Mouse (Mus musculus): ENCODE data around the gene Phpt1. TPM values are rescaled to one million over a fixed set of nuclear protein-coding genes. Genes with fewer than 3 reads are reported as not detected.

Gene Phpt1
- polyA plus RNA-seq (2012; rRNA removed), result 176 and 186 TPM in 2 replicates

- H3K4me1 ChIP-seq (ENCODE audit: control insufficient read depth, insufficient read depth, low read length), result peaks cover 48% of the 10 kb centered on the region
- TF ChIP-seq POLR2A (IDR thresholded peaks at IDR 0.05; ENCODE audit: borderline replicate concordance, insufficient read depth, low read length), result peak; percentile 50; the same call in 1 of the 2 replicates
- TF ChIP-seq CTCF (IDR thresholded peaks at IDR 0.05; ENCODE audit: borderline replicate concordance, insufficient read depth, low read depth, low read length), result no peak
- H3K4me3 ChIP-seq (replicated peaks; ENCODE audit: insufficient read depth, low read depth, low read length), result peak within 1 kb of the TSS; percentile 90
- H3K27me3 ChIP-seq (ENCODE audit: control insufficient read depth, insufficient read depth, low read length), result no peaks in the 10 kb centered on the region
- DNase-seq, result peak; percentile 97
- under 1% methylated on average over 44 of the region's 45 CpGs for WGBS
- H3K27ac ChIP-seq (ENCODE audit: insufficient read depth, low read length), result peak within 1 kb of the TSS; percentile 73
Observed at GRCm38 (mm10) chr2:25574579-25575431, at the start of gene Phpt1, which contains the start of gene Mamdc4. Gene Phpt1 (minus strand): TSS chr2:25575224. Gene Mamdc4 (minus strand): TSS chr2:25574845.

- peak; percentile 92 to 95 for DNase-seq
- H3K27me3 ChIP-seq (ENCODE audit: control insufficient read depth, insufficient read depth, low read length), result no peaks in the 10 kb centered on the region
- 2% methylated on average over 34 of the region's 34 CpGs for WGBS
- peak within 1 kb of the TSS; percentile 86 for H3K27ac ChIP-seq (ENCODE audit: insufficient read depth, low read length)
- H3K4me1 ChIP-seq (ENCODE audit: control insufficient read depth, insufficient read depth, low read length), result peaks cover 11% of the 10 kb centered on the region
- peak within 1 kb of the TSS; percentile 86 for H3K4me3 ChIP-seq (replicated peaks; ENCODE audit: insufficient read depth, low read depth, low read length)
- TF ChIP-seq CTCF (IDR thresholded peaks at IDR 0.05; ENCODE audit: borderline replicate concordance, insufficient read depth, low read depth, low read length), result peak; percentile 87
- peak; percentile 78; the same call in 1 of the 2 replicates for TF ChIP-seq POLR2A (IDR thresholded peaks at IDR 0.05; ENCODE audit: borderline replicate concordance, insufficient read depth, low read length)
Observed at GRCm38 (mm10) chr2:25621229-25622200, 46.5 kb upstream of the Phpt1 start, which contains the start of gene Tmem141. Gene Tmem141 (minus strand): TSS chr2:25622005.

GRCm38 (mm10) chr2:25620852-25621228 is 45.8 kb upstream of the Phpt1 start:
- H3K4me3 ChIP-seq (replicated peaks; ENCODE audit: insufficient read depth, low read depth, low read length), result peak overlapping the region; percentile 86
- peak overlapping the region; percentile 25 for H3K27ac ChIP-seq (ENCODE audit: insufficient read depth, low read length)
- TF ChIP-seq POLR2A (IDR thresholded peaks at IDR 0.05; ENCODE audit: borderline replicate concordance, insufficient read depth, low read length) (no peak), CTCF (IDR thresholded peaks at IDR 0.05; ENCODE audit: borderline replicate concordance, insufficient read depth, low read depth, low read length) (no peak)
- DNase-seq, result no peak
- no peaks in the 10 kb centered on the region for H3K27me3 ChIP-seq (ENCODE audit: control insufficient read depth, insufficient read depth, low read length)
- peaks cover 11% of the 10 kb centered on the region for H3K4me1 ChIP-seq (ENCODE audit: control insufficient read depth, insufficient read depth, low read length)
- WGBS, result 19% methylated on average over 4 of the region's 4 CpGs

GRCm38 (mm10) chr2:25620386-25620785 is 45.4 kb upstream of the Phpt1 start:
- no peak for TF ChIP-seq POLR2A (IDR thresholded peaks at IDR 0.05; ENCODE audit: borderline replicate concordance, insufficient read depth, low read length)
- Histone ChIP-seq H3K27ac (ENCODE audit: insufficient read depth, low read length) (peak overlapping the region; percentile 25; the same call in 1 of the 2 replicates), H3K27me3 (ENCODE audit: control insufficient read depth, insufficient read depth, low read length) (no peaks in the 10 kb centered on the region), H3K4me3 (replicated peaks; ENCODE audit: insufficient read depth, low read depth, low read length) (no peak overlapping the region), H3K4me1 (ENCODE audit: control insufficient read depth, insufficient read depth, low read length) (peaks cover 11% of the 10 kb centered on the region)
- DNase-seq, result no peak
- WGBS, result 74% methylated on average over 6 of the region's 6 CpGs

- peaks cover 11% of the 10 kb centered on the region for H3K4me1 ChIP-seq (ENCODE audit: control insufficient read depth, insufficient read depth, low read length)
- H3K27me3 ChIP-seq (ENCODE audit: control insufficient read depth, insufficient read depth, low read length), result no peaks in the 10 kb centered on the region
- no peak for DNase-seq
- H3K4me3 ChIP-seq (replicated peaks; ENCODE audit: insufficient read depth, low read depth, low read length), result no peak within 1 kb of the TSS
- TF ChIP-seq POLR2A (IDR thresholded peaks at IDR 0.05; ENCODE audit: borderline replicate concordance, insufficient read depth, low read length), result no peak
- no peak for TF ChIP-seq CTCF (IDR thresholded peaks at IDR 0.05; ENCODE audit: borderline replicate concordance, insufficient read depth, low read depth, low read length)
- WGBS, result 90% methylated on average over 3 of the region's 3 CpGs
- no peak within 1 kb of the TSS for H3K27ac ChIP-seq (ENCODE audit: insufficient read depth, low read length)
Observed at GRCm38 (mm10) chr2:25617578-25617977, 42.6 kb upstream of the Phpt1 start, which contains the start of gene Ccdc183. Gene Ccdc183 (minus strand): TSS chr2:25617678.

GRCm38 (mm10) chr2:25616398-25616797 is 41.4 kb upstream of the Phpt1 start:
- no peak overlapping the region for H3K4me3 ChIP-seq (replicated peaks; ENCODE audit: insufficient read depth, low read depth, low read length)
- H3K27ac ChIP-seq (ENCODE audit: insufficient read depth, low read length), result no peak overlapping the region
- DNase-seq, result no peak
- WGBS, result 3% methylated on average over 22 of the region's 22 CpGs
- peaks cover 11% of the 10 kb centered on the region for H3K4me1 ChIP-seq (ENCODE audit: control insufficient read depth, insufficient read depth, low read length)
- TF ChIP-seq POLR2A (IDR thresholded peaks at IDR 0.05; ENCODE audit: borderline replicate concordance, insufficient read depth, low read length) (no peak), CTCF (IDR thresholded peaks at IDR 0.05; ENCODE audit: borderline replicate concordance, insufficient read depth, low read depth, low read length) (no peak)
- H3K27me3 ChIP-seq (ENCODE audit: control insufficient read depth, insufficient read depth, low read length), result no peaks in the 10 kb centered on the region

GRCm38 (mm10) chr2:25608671-25609070 is 33.6 kb upstream of the Phpt1 start:
- TF ChIP-seq CTCF (IDR thresholded peaks at IDR 0.05; ENCODE audit: borderline replicate concordance, insufficient read depth, low read depth, low read length) (no peak), POLR2A (IDR thresholded peaks at IDR 0.05; ENCODE audit: borderline replicate concordance, insufficient read depth, low read length) (no peak)
- Histone ChIP-seq H3K27ac (ENCODE audit: insufficient read depth, low read length) (peak overlapping the region; percentile 15; the same call in 1 of the 2 replicates), H3K4me1 (ENCODE audit: control insufficient read depth, insufficient read depth, low read length) (no peaks in the 10 kb centered on the region; the same call in 1 of the 2 replicates), H3K4me3 (replicated peaks; ENCODE audit: insufficient read depth, low read depth, low read length) (peak overlapping the region; percentile 95), H3K27me3 (ENCODE audit: control insufficient read depth, insufficient read depth, low read length) (no peaks in the 10 kb centered on the region)
- peak in 1 of 2 experiments; percentile 45 for DNase-seq
- WGBS, result 63% methylated on average over 10 of the region's 10 CpGs

Data from cerebellum, adult 2 months (tissue).